In genomic region chr2:6540092-6540491, GRCm38 (mm10) we compare ENCODE assay signal across 9 mouse cellular contexts.
DNase-seq lines count a peak whose midpoint lies in the region; ATAC-seq lines count a peak whose summit lies in the region.
"Had no signal": no experiment of that assay in that cellular context is flagged by ENCODE, and none has a peak within 500 bp of the region (broad histone marks: within the 10 kb centered on the region; RNA-seq: fewer than 3 reads in every experiment).

No protein-coding gene starts in this region.

- no peaks in the 10 kb centered on the region for H3K27me3 ChIP-seq in kidney, embryonic 14.5 days (ENCODE audit: control insufficient read depth, insufficient read depth, low read length)
- no peaks in the 10 kb centered on the region for H3K27me3 ChIP-seq in embryonic facial prominence, embryonic 10.5 days (replicated peaks; ENCODE audit: low read depth, poor library complexity, severe bottlenecking)
- H3K27me3 ChIP-seq in lung, embryonic 15.5 days = no peaks in the 10 kb centered on the region
- H3K27me3 ChIP-seq in midbrain, embryonic 11.5 days (ENCODE audit: control insufficient read depth, insufficient read depth, low read length) = no peaks in the 10 kb centered on the region
- H3K27me3 ChIP-seq in hindbrain, embryonic 14.5 days (ENCODE audit: control insufficient read depth, insufficient read depth, low read length) = no peaks in the 10 kb centered on the region
- H3K27me3 ChIP-seq: liver, embryonic 13.5 days had no signal

- no peak overlapping the region for H3K27ac ChIP-seq in kidney, embryonic 14.5 days (ENCODE audit: low read depth, low read length)
- no peak overlapping the region for H3K27ac ChIP-seq in embryonic facial prominence, embryonic 10.5 days (replicated peaks)
- no peak overlapping the region for H3K27ac ChIP-seq in lung, embryonic 15.5 days
- H3K27ac ChIP-seq in midbrain, embryonic 11.5 days (ENCODE audit: low read depth, low read length) = no peak overlapping the region
- no peak overlapping the region for H3K27ac ChIP-seq in hindbrain, embryonic 14.5 days
- H3K27ac ChIP-seq: liver, embryonic 13.5 days had no signal

- H3K4me1 ChIP-seq in kidney, embryonic 14.5 days (ENCODE audit: control insufficient read depth, insufficient read depth, low read length) = no peaks in the 10 kb centered on the region
- H3K4me1 ChIP-seq in embryonic facial prominence, embryonic 10.5 days = 0 out of 2 replicates have a peak, but pooled peaks cover 4% of the 10 kb centered on the region
- H3K4me1 ChIP-seq in lung, embryonic 15.5 days = peaks cover 10% of the 10 kb centered on the region
- no peaks in the 10 kb centered on the region for H3K4me1 ChIP-seq in midbrain, embryonic 11.5 days (ENCODE audit: control insufficient read depth, insufficient read depth, low read length)
- H3K4me1 ChIP-seq in hindbrain, embryonic 14.5 days (replicated peaks; ENCODE audit: control insufficient read depth, insufficient read depth, low read length) = no peaks in the 10 kb centered on the region
- H3K4me1 ChIP-seq: liver, embryonic 13.5 days had no signal

- no peak for DNase-seq in kidney, adult 9 months
- DNase-seq in embryonic facial prominence, embryonic 10.5 days (ENCODE audit: low spot score) = peak; percentile 32
- peak; percentile 49 to 52 for DNase-seq in heart, adult 9 months (ENCODE audit: low spot score in 2 of 2)
- DNase-seq in thymus, postnatal 0 days (ENCODE audit: low spot score) = no peak
- no peak for DNase-seq in midbrain, embryonic 11.5 days (ENCODE audit: low spot score, missing footprints)
- DNase-seq in hindbrain, embryonic 14.5 days (ENCODE audit: low spot score) = no peak
- DNase-seq: liver, embryonic 13.5 days had no signal

- H3K4me3 ChIP-seq in kidney, embryonic 14.5 days (ENCODE audit: low read length) = no peak overlapping the region
- H3K4me3 ChIP-seq in embryonic facial prominence, embryonic 10.5 days = no peak overlapping the region
- H3K4me3 ChIP-seq in lung, embryonic 15.5 days = no peak overlapping the region
- no peak overlapping the region for H3K4me3 ChIP-seq in midbrain, embryonic 11.5 days (ENCODE audit: low read depth, low read length)
- no peak overlapping the region for H3K4me3 ChIP-seq in hindbrain, embryonic 14.5 days (replicated peaks; ENCODE audit: low read length)
- H3K4me3 ChIP-seq: liver, embryonic 13.5 days had no signal

- peak; percentile 76; the same call in 1 of the 2 replicates for ATAC-seq in kidney, embryonic 14.5 days (ENCODE audit: low FRiP score, low TSS enrichment)
- ATAC-seq in lung, embryonic 15.5 days (ENCODE audit: borderline replicate concordance, extremely low read depth, low FRiP score, low TSS enrichment) = peak; percentile 91; the same call in 1 of the 2 replicates
- ATAC-seq in midbrain, embryonic 11.5 days (ENCODE audit: low FRiP score) = no peak
- ATAC-seq in hindbrain, embryonic 14.5 days (ENCODE audit: low FRiP score) = no peak

- no peak overlapping the region for H3K4me2 ChIP-seq in kidney, embryonic 14.5 days (replicated peaks; ENCODE audit: low read depth, low read length)
- no peak overlapping the region for H3K4me2 ChIP-seq in lung, embryonic 15.5 days
- H3K4me2 ChIP-seq in midbrain, embryonic 11.5 days = no peak overlapping the region
- no peak overlapping the region for H3K4me2 ChIP-seq in hindbrain, embryonic 14.5 days (replicated peaks)
- H3K4me2 ChIP-seq: liver, embryonic 13.5 days had no signal

- 56% methylated on average over 11 of the region's 11 CpGs for WGBS in kidney, embryonic 14.5 days
- 84% methylated on average over 11 of the region's 11 CpGs for WGBS in embryonic facial prominence, embryonic 10.5 days
- 53% methylated on average over 11 of the region's 11 CpGs for WGBS in lung, embryonic 15.5 days
- WGBS in midbrain, embryonic 11.5 days = 90% methylated on average over 11 of the region's 11 CpGs
- WGBS in hindbrain, embryonic 14.5 days = 79% methylated on average over 11 of the region's 11 CpGs

- no peak overlapping the region for H3K9ac ChIP-seq in kidney, embryonic 14.5 days (ENCODE audit: low read depth, low read length)
- no peak overlapping the region for H3K9ac ChIP-seq in lung, embryonic 15.5 days
- no peak overlapping the region for H3K9ac ChIP-seq in midbrain, embryonic 11.5 days (ENCODE audit: low read length)
- H3K9ac ChIP-seq in hindbrain, embryonic 14.5 days = no peak overlapping the region
- H3K9ac ChIP-seq: liver, embryonic 13.5 days had no signal

- no peaks in the 10 kb centered on the region for H3K9me3 ChIP-seq in kidney, embryonic 14.5 days (ENCODE audit: control insufficient read depth, low read length)
- H3K9me3 ChIP-seq in embryonic facial prominence, embryonic 10.5 days = no peaks in the 10 kb centered on the region
- H3K9me3 ChIP-seq in lung, embryonic 15.5 days = no peaks in the 10 kb centered on the region
- H3K9me3 ChIP-seq in midbrain, embryonic 11.5 days (ENCODE audit: control insufficient read depth, low read length) = no peaks in the 10 kb centered on the region
- H3K9me3 ChIP-seq in hindbrain, embryonic 14.5 days (ENCODE audit: control insufficient read depth, low read length) = no peaks in the 10 kb centered on the region
- H3K9me3 ChIP-seq: liver, embryonic 13.5 days had no signal

- H3K36me3 ChIP-seq in kidney, embryonic 14.5 days (ENCODE audit: control insufficient read depth, insufficient read depth, low read length) = no peaks in the 10 kb centered on the region
- H3K36me3 ChIP-seq in embryonic facial prominence, embryonic 10.5 days (replicated peaks) = no peaks in the 10 kb centered on the region
- no peaks in the 10 kb centered on the region for H3K36me3 ChIP-seq in lung, embryonic 15.5 days
- no peaks in the 10 kb centered on the region; the same call in 1 of the 2 replicates for H3K36me3 ChIP-seq in midbrain, embryonic 11.5 days (ENCODE audit: control insufficient read depth, insufficient read depth, low read length)
- H3K36me3 ChIP-seq in hindbrain, embryonic 14.5 days (replicated peaks; ENCODE audit: control insufficient read depth, insufficient read depth) = peaks cover 6% of the 10 kb centered on the region
- H3K36me3 ChIP-seq: liver, embryonic 13.5 days had no signal

Comparison
In these comparisons a context has a peak if more than half of its experiments do, and no peak if none do; other contexts are left out.
1. ATAC-seq: peak in kidney, embryonic 14.5 days (single experiment) and lung, embryonic 15.5 days (single experiment); none in midbrain, embryonic 11.5 days (single experiment) and hindbrain, embryonic 14.5 days (single experiment).
2. DNase-seq: peak in embryonic facial prominence, embryonic 10.5 days (single experiment) and heart, adult 9 months (2 of 2); none in kidney, adult 9 months (single experiment), thymus, postnatal 0 days (single experiment), midbrain, embryonic 11.5 days (single experiment) and hindbrain, embryonic 14.5 days (single experiment).